Mouse (Mus musculus) ES-E14 (cell line): Measurements from ENCODE around the gene Dexi.

Source experiments
- HCFC1 ChIP-seq: IDR thresholded peaks from 2 replicates; pipeline ENCODE4 v1.6.1; 2012; ENCODE audit warnings: low read length, inconsistent platforms, borderline replicate concordance; ENCODE audit not compliant: insufficient read depth
- MAFK ChIP-seq: IDR thresholded peaks from 2 replicates; pipeline ENCODE4 v1.6.1; 2014; ENCODE audit warnings: mild to moderate bottlenecking, low read depth, low read length, inconsistent platforms; ENCODE audit not compliant: insufficient read depth
- ZC3H11A ChIP-seq: IDR thresholded peaks from 2 replicates; pipeline ENCODE4 v1.6.1; 2012; ENCODE audit warnings: low read depth, mild to moderate bottlenecking, inconsistent platforms, low read length, borderline replicate concordance
- ZNF384 ChIP-seq: IDR thresholded peaks from 2 replicates; pipeline ENCODE4 v1.6.1; 2012; ENCODE audit warnings: low read depth, low read length, inconsistent platforms

DNA sequence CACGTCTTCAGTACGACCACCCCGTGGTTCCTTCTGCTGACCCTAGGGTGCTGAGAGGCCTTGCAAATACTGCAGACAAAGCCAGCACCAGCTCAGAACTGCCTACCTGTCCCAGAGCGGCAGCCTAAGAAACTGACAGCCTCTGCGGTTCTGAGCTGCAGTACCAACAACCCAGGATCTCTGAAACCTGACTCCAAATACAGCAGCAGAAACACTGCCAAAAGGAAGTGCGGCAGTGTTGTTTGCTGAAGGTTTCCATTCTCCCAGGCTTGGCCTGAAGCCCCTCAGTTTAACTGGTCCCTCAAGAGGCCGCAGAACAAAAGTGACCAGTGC is 1.3 kb downstream of the Dexi start:
- TF ChIP-seq MAFK (no peak), ZNF384 (no peak), HCFC1 (no peak), ZC3H11A (no peak)
